Mouse (Mus musculus) hindbrain, embryonic 16.5 days (tissue): Measurements from ENCODE around the gene Tmem44. TPM values are rescaled to one million over a fixed set of nuclear protein-coding genes. Genes with fewer than 3 reads are reported as not detected.
A peak's percentile ranks its signal among the peaks of the same experiment; 100 is the strongest.
"Not testable (repeated sequence)": the region's sequence is repeated elsewhere in the genome, so short reads cannot be mapped to it uniquely, and the experiment has no call there.

ENCODE experiments used
- ATAC-seq: fragments of 200-750 bp; cut with Nextera tagmentation; 2 replicates; pipeline ENCODE4 v1.8.0; 2017; ENCODE audit warnings: moderate TSS enrichment, moderate library complexity
- H3K27ac ChIP-seq: fragments of 300-500 bp; sonication (generic); 2 replicates; pipeline ENCODE4 v1.5.1; 2014; ENCODE audit warnings: low read depth, mild to moderate bottlenecking, control low read depth, low read length, moderate library complexity
- H3K27me3 ChIP-seq: fragments of 300-500 bp; sonication (generic); replicated peaks from 2 replicates; pipeline ENCODE4 v1.6.1; 2014; ENCODE audit warnings: low read length; ENCODE audit not compliant: control insufficient read depth, insufficient read depth
- H3K36me3 ChIP-seq: fragments of 300-500 bp; sonication (generic); 2 replicates; pipeline ENCODE4 v1.6.1; 2014; ENCODE audit warnings: mild to moderate bottlenecking, low read length, moderate library complexity, mixed read lengths; ENCODE audit not compliant: control insufficient read depth, insufficient read depth
- H3K4me1 ChIP-seq: fragments of 300-500 bp; sonication (generic); 2 replicates; pipeline ENCODE4 v1.6.1; 2014; ENCODE audit warnings: low read depth, low read length; ENCODE audit not compliant: control insufficient read depth, insufficient read depth
- H3K4me2 ChIP-seq: fragments of 300-500 bp; sonication (generic); 2 replicates; pipeline ENCODE4 v1.6.1; 2014; ENCODE audit warnings: mild to moderate bottlenecking, low read length, control low read depth, moderate library complexity
- H3K4me3 ChIP-seq: fragments of 300-500 bp; sonication (generic); 2 replicates; pipeline ENCODE4 v1.5.1; 2014; ENCODE audit warnings: mild to moderate bottlenecking, low read length, control low read depth, moderate library complexity
- H3K9ac ChIP-seq: fragments of 300-500 bp; sonication (generic); 2 replicates; pipeline ENCODE4 v1.6.1; 2014; ENCODE audit warnings: low read depth, mild to moderate bottlenecking, control low read depth, low read length, moderate library complexity
- H3K9me3 ChIP-seq: fragments of 300-500 bp; sonication (generic); 2 replicates; pipeline ENCODE4 v1.6.1; 2014; ENCODE audit warnings: mild to moderate bottlenecking, low read length, moderate library complexity; ENCODE audit not compliant: control insufficient read depth
- WGBS: fragments of 180-500 bp; shearing (Covaris S2); extraction: QIAGEN DNeasy Blood & Tissue Kit; methylation state at CpG from one replicate; pipeline ENCODE4 v1.1.7; 2014; 5-methylcytosine and 5-hydroxymethylcytosine counted together
- polyA plus RNA-seq: library from polyadenylated mRNA; unstranded; fragments of >200 nt; fragmentation: Nextera tagmentation; extraction: Ambion mirVana; gene quantifications from 2 replicates; pipeline ENCODE4 v1.2.1, GENCODE M21; 2015

The Tmem44 gene
- polyA plus RNA-seq, 1 experiment from 2014 or later, result 67.5 TPM

DNA sequence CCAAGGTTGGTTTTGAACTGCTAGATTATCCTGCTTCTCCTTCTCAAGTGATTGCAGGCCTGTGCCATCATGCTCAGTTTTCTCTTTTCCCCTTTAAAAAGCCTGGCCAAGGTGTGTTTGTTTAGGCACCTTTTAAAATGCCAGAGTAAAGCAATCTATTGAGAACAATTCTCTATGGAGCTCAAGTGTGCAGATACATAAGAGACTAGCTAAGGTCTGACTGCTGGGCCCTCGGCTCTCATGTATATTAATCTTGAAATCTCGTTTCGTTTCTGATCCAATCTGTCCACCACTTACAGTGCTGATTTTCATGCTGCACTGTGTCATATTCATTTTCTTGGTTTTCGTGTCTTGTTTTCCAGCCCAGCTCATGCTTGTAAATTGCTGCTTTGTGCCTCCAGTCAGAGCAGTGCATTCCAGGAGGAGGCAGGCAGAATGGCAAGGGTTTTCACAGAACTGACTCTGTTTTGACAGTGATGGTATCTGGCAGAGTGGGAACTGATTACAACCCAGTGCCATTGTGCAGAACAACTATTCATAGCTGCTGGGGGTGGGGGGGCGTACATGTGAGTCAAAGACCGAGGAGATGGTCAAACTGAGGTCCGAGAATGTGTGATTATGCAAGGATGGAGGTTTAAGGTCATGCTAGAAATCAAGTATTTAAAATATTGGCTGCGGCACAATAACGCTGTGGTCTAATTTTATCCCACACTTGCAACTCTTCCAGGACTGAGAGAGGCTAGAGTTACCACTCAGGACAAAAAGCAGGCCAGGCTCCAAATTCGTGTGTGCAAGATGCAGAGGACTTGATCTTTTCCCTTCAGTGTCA, 74.8 kb downstream of the Tmem44 start:
- Histone ChIP-seq H3K4me2 (no peak overlapping the region), H3K27me3 (no peaks in the 10 kb centered on the region), H3K36me3 (no peaks in the 10 kb centered on the region), H3K4me3 (no peak overlapping the region), H3K9ac (no peak overlapping the region), H3K9me3 (peaks cover 6% of the 10 kb centered on the region; the same call in 1 of the 2 replicates), H3K27ac (peak overlapping the region; percentile 2; the same call in 1 of the 2 replicates), H3K4me1 (no peaks in the 10 kb centered on the region)
- no peak for ATAC-seq
- 47% methylated on average over 10 of the region's 10 CpGs for WGBS

DNA sequence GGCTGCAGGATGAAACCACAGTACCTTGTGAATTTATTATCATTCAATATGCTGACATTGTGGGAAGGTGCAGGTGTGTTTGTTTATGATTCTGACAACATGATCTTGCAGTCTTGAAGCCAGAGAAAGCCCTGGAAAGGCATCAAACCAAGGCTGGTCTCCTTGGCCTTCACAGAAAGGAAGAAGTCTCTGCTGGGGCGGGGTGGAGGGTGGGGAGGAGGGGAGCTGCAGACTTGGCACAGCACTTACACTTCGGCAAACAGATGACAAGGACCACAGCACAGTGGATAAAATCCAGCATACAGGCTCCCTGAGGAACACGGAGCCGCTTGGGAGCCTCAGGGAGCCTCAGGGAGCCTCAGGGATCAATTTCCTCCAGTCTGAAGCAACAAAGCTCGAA, 78.2 kb downstream of the Tmem44 start:
- H3K9ac ChIP-seq, result no peak overlapping the region
- 66% methylated on average over 5 of the region's 5 CpGs for WGBS
- no peak overlapping the region for H3K4me3 ChIP-seq
- no peak overlapping the region for H3K27ac ChIP-seq
- peaks cover 8% of the 10 kb centered on the region; the same call in 1 of the 2 replicates for H3K9me3 ChIP-seq
- H3K4me2 ChIP-seq, result no peak overlapping the region
- no peaks in the 10 kb centered on the region for H3K4me1 ChIP-seq
- no peaks in the 10 kb centered on the region for H3K36me3 ChIP-seq
- no peaks in the 10 kb centered on the region for H3K27me3 ChIP-seq
- no peak for ATAC-seq

DNA sequence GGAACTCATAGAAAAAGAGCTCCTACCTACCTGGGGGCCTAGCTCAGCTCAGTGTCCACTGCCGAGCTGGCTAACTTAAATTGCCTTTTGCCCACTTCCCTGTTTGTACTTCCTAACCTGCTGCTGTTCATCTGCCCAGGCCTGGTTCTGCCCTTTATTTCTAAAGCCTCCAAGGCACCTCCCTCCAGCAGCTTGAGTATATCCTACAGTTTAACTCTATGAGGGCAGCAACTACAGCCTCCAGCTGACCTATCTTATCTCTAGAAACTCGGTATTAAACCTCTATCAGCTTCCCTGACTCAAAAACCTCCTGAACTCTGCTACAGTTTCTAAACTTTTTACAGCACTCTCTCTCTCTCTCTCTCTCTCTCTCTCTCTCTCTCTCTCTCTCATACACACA, 78.7 kb downstream of the Tmem44 start:
- Histone ChIP-seq H3K36me3 (no peaks in the 10 kb centered on the region), H3K4me3 (no peak overlapping the region), H3K9me3 (peaks cover 8% of the 10 kb centered on the region; the same call in 1 of the 2 replicates), H3K27me3 (no peaks in the 10 kb centered on the region), H3K4me2 (no peak overlapping the region), H3K9ac (no peak overlapping the region), H3K4me1 (no peaks in the 10 kb centered on the region), H3K27ac (no peak overlapping the region)
- ATAC-seq, result no peak
- 88% methylated on average over 2 of the region's 2 CpGs for WGBS

DNA sequence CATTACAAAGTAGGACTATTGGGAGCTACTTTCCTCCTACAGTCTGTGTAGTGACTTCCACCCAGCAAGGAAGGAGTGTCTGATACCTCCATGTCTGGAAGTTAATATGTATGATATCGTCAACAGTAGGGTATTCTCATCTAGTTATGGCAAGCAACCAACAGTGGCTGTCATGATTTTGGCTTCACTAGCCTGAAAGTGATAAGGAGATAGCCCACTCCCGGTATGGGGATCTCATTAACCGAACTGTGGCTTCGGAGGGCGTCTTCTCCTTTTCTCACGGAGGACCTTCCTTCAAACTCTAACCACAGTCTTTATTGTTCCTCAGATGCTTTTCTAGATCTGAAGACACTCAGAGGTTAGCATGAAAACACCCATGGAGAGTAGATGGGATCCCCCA, 81.7 kb downstream of the Tmem44 start:
- H3K4me3 ChIP-seq, result no peak overlapping the region
- WGBS, result 95% methylated on average over 6 of the region's 6 CpGs
- H3K9ac ChIP-seq, result no peak overlapping the region
- no peaks in the 10 kb centered on the region for H3K36me3 ChIP-seq
- H3K4me1 ChIP-seq, result no peaks in the 10 kb centered on the region
- H3K4me2 ChIP-seq, result no peak overlapping the region
- peaks cover 8% of the 10 kb centered on the region; the same call in 1 of the 2 replicates for H3K9me3 ChIP-seq
- ATAC-seq, result no peak
- no peak overlapping the region for H3K27ac ChIP-seq
- no peaks in the 10 kb centered on the region for H3K27me3 ChIP-seq

DNA sequence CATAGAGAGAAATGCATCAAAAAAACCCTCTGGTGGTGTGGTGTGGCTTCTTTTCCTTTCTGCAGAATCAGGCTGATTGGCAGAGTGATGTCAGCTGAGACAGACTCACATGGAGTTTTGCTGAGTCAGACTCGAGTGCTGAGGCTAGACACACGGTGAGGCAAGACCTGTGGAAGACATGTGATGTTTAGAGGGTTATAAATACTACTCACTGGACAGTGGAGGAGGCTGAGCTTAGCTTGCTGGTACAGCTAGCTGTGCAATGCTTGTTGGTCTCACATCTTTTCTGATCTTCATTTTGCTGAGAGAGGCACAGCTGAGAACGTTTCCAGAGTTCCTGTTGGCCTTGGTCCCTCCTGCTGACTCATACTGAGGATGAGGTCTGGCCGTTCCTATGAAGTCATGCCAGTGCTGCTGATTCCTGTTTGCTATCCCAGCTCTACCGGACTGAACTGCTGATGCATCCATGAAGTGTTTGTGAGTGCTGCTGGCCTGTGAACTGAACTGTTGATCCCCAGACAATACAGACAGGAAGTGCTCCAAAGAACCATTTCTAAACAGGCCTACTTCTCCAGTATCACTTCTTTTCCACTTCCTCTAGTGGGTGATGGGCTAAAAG, 84.9 kb downstream of the Tmem44 start:
- Histone ChIP-seq H3K4me2 (no peak overlapping the region), H3K9ac (no peak overlapping the region), H3K9me3 (peaks cover 1% of the 10 kb centered on the region; the same call in 1 of the 2 replicates), H3K36me3 (no peaks in the 10 kb centered on the region), H3K4me3 (no peak overlapping the region), H3K4me1 (no peaks in the 10 kb centered on the region), H3K27ac (no peak overlapping the region), H3K27me3 (no peaks in the 10 kb centered on the region)
- WGBS, result 76% methylated on average over 5 of the region's 5 CpGs
- no peak for ATAC-seq

DNA sequence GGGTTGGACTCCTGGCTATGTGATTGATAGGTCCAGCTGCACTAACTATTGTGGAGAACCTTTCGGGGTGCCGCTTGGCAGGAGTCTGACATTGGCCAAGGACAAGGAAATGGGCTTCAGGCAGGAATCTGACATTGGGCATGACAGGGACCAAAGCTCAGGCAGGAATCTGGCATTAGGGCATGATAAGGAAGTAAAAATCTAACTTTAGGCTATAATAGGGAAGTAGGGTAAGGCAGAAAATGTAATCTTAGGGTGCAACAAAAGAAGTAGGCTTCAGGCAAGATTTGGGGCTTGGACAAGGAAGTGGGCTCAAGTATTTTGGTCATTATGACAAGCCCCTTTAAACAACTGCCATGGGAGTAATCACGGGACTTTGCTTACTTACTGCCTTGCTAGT, 85.9 kb downstream of the Tmem44 start:
- H3K4me2 ChIP-seq, H3K9me3 ChIP-seq, H3K9ac ChIP-seq, H3K36me3 ChIP-seq, H3K27ac ChIP-seq, H3K27me3 ChIP-seq, H3K4me1 ChIP-seq, H3K4me3 ChIP-seq, ATAC-seq: not testable (repeated sequence)
- WGBS, result 87% methylated on average over 3 of the region's 3 CpGs

Other genes starting within 250 kb of the Tmem44 start
- 0.55 and 0.95 TPM in 2 replicates for gene Gp5, start 240.1 kb downstream of the Tmem44 start, polyA plus RNA-seq
- gene Atp13a3, start 144.9 kb downstream of the Tmem44 start, polyA plus RNA-seq, result 5.7 and 6.9 TPM in 2 replicates
- 43.0 and 44.9 TPM in 2 replicates for gene Lsg1, start 36.8 kb upstream of the Tmem44 start, polyA plus RNA-seq
- gene Fam43a, start 48.9 kb upstream of the Tmem44 start, polyA plus RNA-seq, result 18.3 and 22.0 TPM in 2 replicates